10 mouse cellular contexts compared by ENCODE assay signal in genomic region chr17:3448725-3449124, GRCm38 (mm10).
DNase-seq lines count a peak whose midpoint lies in the region; ATAC-seq and TF ChIP-seq lines count a peak whose summit lies in the region.
"Had no signal": no experiment of that assay in that cellular context is flagged by ENCODE, and none has a peak within 500 bp of the region (broad histone marks: within the 10 kb centered on the region; RNA-seq: fewer than 3 reads in every experiment).

No protein-coding gene starts in this region.

- H3K4me2 ChIP-seq in hindbrain, embryonic 12.5 days (replicated peaks): no peak overlapping the region
- no peak overlapping the region for H3K4me2 ChIP-seq in midbrain, postnatal 0 days (ENCODE audit: low read depth, low read length, poor library complexity, severe bottlenecking)
- H3K4me2 ChIP-seq: embryonic facial prominence, embryonic 13.5 days had no signal

- no peaks in the 10 kb centered on the region for H3K27me3 ChIP-seq in hindbrain, embryonic 12.5 days
- no peaks in the 10 kb centered on the region for H3K27me3 ChIP-seq in midbrain, postnatal 0 days (ENCODE audit: insufficient read depth, low read length)
- H3K27me3 ChIP-seq: embryonic facial prominence, embryonic 13.5 days had no signal

- no peaks in the 10 kb centered on the region for H3K36me3 ChIP-seq in hindbrain, embryonic 12.5 days
- no peaks in the 10 kb centered on the region for H3K36me3 ChIP-seq in midbrain, postnatal 0 days (ENCODE audit: insufficient read depth, low read length)

- H3K4me3 ChIP-seq in hindbrain, embryonic 12.5 days: no peak overlapping the region
- no peak overlapping the region for H3K4me3 ChIP-seq in midbrain, postnatal 0 days (ENCODE audit: low read depth, low read length)
- H3K4me3 ChIP-seq: embryonic facial prominence, embryonic 13.5 days had no signal

- 32% methylated on average over 3 of the region's 3 CpGs for WGBS in hindbrain, embryonic 12.5 days
- WGBS in midbrain, postnatal 0 days: 36% methylated on average over 3 of the region's 3 CpGs

- intact Hi-C loops in left cerebral cortex, postnatal 36 days (cut with DNase I): loop anchor here (1.0 to 5.0 kb wide), 2 partner anchors 61 to 161 kb away; no protein-coding TSS in a partner anchor

- peak; percentile 19 to 30 for DNase-seq in lung, adult 18-20 months
- DNase-seq in lung, postnatal 25 days (ENCODE audit: low spot score): no peak
- peak; percentile 54 to 55 for DNase-seq in adrenal gland, adult 18-20 months (ENCODE audit: low spot score in 2 of 2)
- DNase-seq in embryo, embryonic 9.5 days (ENCODE audit: extremely low spot score): peak; percentile 62
- DNase-seq in left cerebral cortex, postnatal 36 days (ENCODE audit: low spot score in 2 of 2): peak; percentile 43 to 65
- peak; percentile 78 for DNase-seq in midbrain, postnatal 0 days (ENCODE audit: low spot score)
- DNase-seq in thymus, postnatal 0 days (ENCODE audit: low spot score): peak; percentile 72

- no peaks in the 10 kb centered on the region for H3K9me3 ChIP-seq in hindbrain, embryonic 12.5 days (replicated peaks)
- no peaks in the 10 kb centered on the region for H3K9me3 ChIP-seq in midbrain, postnatal 0 days (ENCODE audit: low read length)
- H3K9me3 ChIP-seq: embryonic facial prominence, embryonic 13.5 days had no signal

- no peaks in the 10 kb centered on the region for H3K4me1 ChIP-seq in hindbrain, embryonic 12.5 days
- H3K4me1 ChIP-seq in midbrain, postnatal 0 days (ENCODE audit: insufficient read depth, low read length): no peaks in the 10 kb centered on the region

- no peak overlapping the region for H3K27ac ChIP-seq in hindbrain, embryonic 12.5 days
- H3K27ac ChIP-seq in midbrain, postnatal 0 days (ENCODE audit: low read depth, low read length): no peak overlapping the region
- H3K27ac ChIP-seq: embryonic facial prominence, embryonic 13.5 days; macrophage had no signal

- no peak overlapping the region for H3K9ac ChIP-seq in hindbrain, embryonic 12.5 days
- H3K9ac ChIP-seq in midbrain, postnatal 0 days (replicated peaks; ENCODE audit: low read length, poor library complexity, severe bottlenecking): no peak overlapping the region
- H3K9ac ChIP-seq: embryonic facial prominence, embryonic 13.5 days had no signal

- peak; percentile 63; the same call in 1 of the 2 replicates for ATAC-seq in hindbrain, embryonic 12.5 days (ENCODE audit: low FRiP score)
- 0 out of 2 replicates have a peak, but pooled peaks have one; percentile 58 for ATAC-seq in midbrain, postnatal 0 days (ENCODE audit: low FRiP score)

- TF ChIP-seq CTCF in midbrain, postnatal 0 days (IDR thresholded peaks at IDR 0.05): peak; percentile 96
